Mouse (Mus musculus): ENCODE measurements at regions not wholly inside any gene's neighbourhood (a gene's known extent, or its start where the extent isn't known, plus 50 kb on each side); places are given as distances from the start of the nearest gene placed in this dataset.

GRCm38 (mm10) chr2:160471561-160471960 is 104.7 kb upstream of the Mafb start:
- TF ChIP-seq MAFK (IDR thresholded peaks at IDR 0.05; ENCODE audit: insufficient read depth, low read depth, low read length) (no peak), HCFC1 (IDR thresholded peaks at IDR 0.05; ENCODE audit: borderline replicate concordance, insufficient read depth, low read length) (no peak)
